Mouse (Mus musculus) megakaryocyte, embryonic 14.5 days (primary cell): ENCODE measurements at regions not wholly inside any gene's neighbourhood (a gene's known extent, or its start where the extent isn't known, plus 50 kb on each side); places are given as distances from the start of the nearest gene placed in this dataset.

Experiments
- FLI1 ChIP-seq: IDR thresholded peaks from 2 replicates; pipeline ENCODE4 v1.6.1; 2012; ENCODE audit warnings: low read length, inconsistent platforms, mixed read lengths
- GATA1 ChIP-seq: IDR thresholded peaks from 3 replicates; pipeline ENCODE4 v1.6.1; 2012; ENCODE audit warnings: mixed read lengths, low read length, inconsistent platforms, borderline replicate concordance

DNA sequence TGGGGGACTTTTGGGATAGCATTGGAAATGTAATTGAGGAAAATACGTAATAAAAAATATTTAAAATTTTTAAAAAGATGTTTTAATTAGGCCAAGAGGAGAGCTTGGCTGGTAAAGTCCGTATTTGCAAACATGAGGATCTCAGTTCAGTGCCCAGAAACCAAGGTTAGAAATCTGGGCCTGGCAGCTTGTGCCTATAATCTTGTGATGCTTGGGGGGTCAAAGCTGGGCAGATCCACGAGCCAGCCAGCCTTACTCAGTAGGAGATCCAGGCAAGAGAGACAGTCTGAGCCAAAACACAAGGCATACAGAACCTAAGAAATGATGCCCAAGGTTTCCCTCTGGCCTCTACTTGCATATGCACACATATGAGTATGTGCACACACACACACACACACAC lies 54.1 kb upstream of the Cxadr start:
- no peak for TF ChIP-seq GATA1
- no peak for TF ChIP-seq FLI1
